Mouse (Mus musculus) gastrocnemius, postnatal 25 days (tissue): ENCODE measurements around the gene Garem2. TPM values are rescaled to one million over a fixed set of nuclear protein-coding genes. Genes with fewer than 3 reads are reported as not detected.
"Not testable (repeated sequence)": the region's sequence is repeated elsewhere in the genome, so short reads cannot be mapped to it uniquely, and the experiment has no call there.

Experiments
- DNase-seq: peaks from one replicate; pipeline ENCODE4 v3.0.0; 2022
- long read RNA-seq, 2 experiments: library from polyadenylated mRNA; stranded (forward); transcript quantifications; one replicate each; pipeline ENCODE4 v2.0.0; 2021
- total RNA-seq, 2 experiments: library from RNA; stranded (reverse); gene quantifications; 1 replicate in 1 of 2; 2 replicates in 1 of 2; pipeline ENCODE4 v1.2.3; 2021

Gene Garem2
- total RNA-seq: not detected
- long read RNA-seq, experiment 1: 0 reads
- long read RNA-seq, experiment 2: 0 reads

GRCm38 (mm10) chr5:30104841-30105667 lies at the start of gene Garem2:
Garem2 (plus strand) TSS chr5:30105161.
- no peak for DNase-seq

GRCm38 (mm10) chr5:30058216-30058731 lies 46.7 kb upstream of the Garem2 start:
- no peak for DNase-seq

GRCm38 (mm10) chr5:30059607-30060006 lies 45.4 kb upstream of the Garem2 start:
- DNase-seq: not testable (repeated sequence)

- DNase-seq: no peak
Observed at GRCm38 (mm10) chr5:30067726-30068125, 37.2 kb upstream of the Garem2 start.

- no peak for DNase-seq
Observed at GRCm38 (mm10) chr5:30071677-30072076, 33.3 kb upstream of the Garem2 start.

GRCm38 (mm10) chr5:30072377-30072776 lies 32.6 kb upstream of the Garem2 start:
- DNase-seq: no peak

- DNase-seq: peak; percentile 60
Observed at GRCm38 (mm10) chr5:30072825-30073821, 31.8 kb upstream of the Garem2 start, which contains the start of gene Tyms. Tyms (minus strand) TSS chr5:30073617.

- DNase-seq: no peak
Observed at GRCm38 (mm10) chr5:30092701-30093100, 12.3 kb upstream of the Garem2 start.

- DNase-seq: no peak
Observed at GRCm38 (mm10) chr5:30094399-30094798, 10.6 kb upstream of the Garem2 start.

GRCm38 (mm10) chr5:30095731-30096130 lies 9.2 kb upstream of the Garem2 start:
- no peak for DNase-seq

- DNase-seq: no peak
Observed at GRCm38 (mm10) chr5:30098260-30098659, 6.7 kb upstream of the Garem2 start.

- DNase-seq: no peak
Observed at GRCm38 (mm10) chr5:30103340-30103739, 1.6 kb upstream of the Garem2 start.

- DNase-seq: no peak
Observed at GRCm38 (mm10) chr5:30104339-30104738, 622 bp upstream of the Garem2 start.

GRCm38 (mm10) chr5:30105668-30106300 lies 823 bp downstream of the Garem2 start, which contains the start of gene 3110082J24Rik:
3110082J24Rik (minus strand) TSS chr5:30106086.
- DNase-seq: no peak

- no peak for DNase-seq
Observed at GRCm38 (mm10) chr5:30106756-30107155, 1.8 kb downstream of the Garem2 start.

- DNase-seq: no peak
Observed at GRCm38 (mm10) chr5:30107186-30107585, 2.2 kb downstream of the Garem2 start.

GRCm38 (mm10) chr5:30107611-30108041 lies 2.7 kb downstream of the Garem2 start:
- no peak for DNase-seq

- no peak for DNase-seq
Observed at GRCm38 (mm10) chr5:30108233-30108632, 3.3 kb downstream of the Garem2 start.

GRCm38 (mm10) chr5:30109899-30110298 lies 4.9 kb downstream of the Garem2 start:
- no peak for DNase-seq

- DNase-seq: no peak
Observed at GRCm38 (mm10) chr5:30110371-30111060, 5.6 kb downstream of the Garem2 start.

- no peak for DNase-seq
Observed at GRCm38 (mm10) chr5:30111126-30111525, 6.2 kb downstream of the Garem2 start.
